Mouse (Mus musculus): ENCODE measurements around the gene Ccdc142.

Gene Ccdc142

DNA sequence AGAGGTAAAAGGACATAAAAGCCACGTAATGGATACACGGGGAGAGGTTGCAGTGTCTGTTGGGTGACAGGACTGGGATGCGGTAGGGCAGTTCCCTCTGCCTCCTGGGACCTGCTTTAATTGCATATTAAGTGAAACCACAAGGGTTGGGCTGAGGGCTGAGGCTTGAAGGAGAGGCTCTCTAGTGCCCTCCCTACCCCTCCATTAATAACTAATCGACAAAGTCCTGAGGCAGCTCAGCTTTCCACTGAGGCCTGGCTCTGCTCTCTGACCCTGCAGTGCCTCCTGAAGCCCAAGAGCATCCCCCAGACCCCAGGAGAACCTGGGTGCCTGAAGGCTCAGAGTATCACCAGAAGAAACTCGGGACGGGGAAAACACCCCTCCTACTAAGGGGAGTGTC lies 16.9 kb upstream of the Ccdc142 start:
- no peak for DNase-seq (ENCODE audit: low spot score)

DNA sequence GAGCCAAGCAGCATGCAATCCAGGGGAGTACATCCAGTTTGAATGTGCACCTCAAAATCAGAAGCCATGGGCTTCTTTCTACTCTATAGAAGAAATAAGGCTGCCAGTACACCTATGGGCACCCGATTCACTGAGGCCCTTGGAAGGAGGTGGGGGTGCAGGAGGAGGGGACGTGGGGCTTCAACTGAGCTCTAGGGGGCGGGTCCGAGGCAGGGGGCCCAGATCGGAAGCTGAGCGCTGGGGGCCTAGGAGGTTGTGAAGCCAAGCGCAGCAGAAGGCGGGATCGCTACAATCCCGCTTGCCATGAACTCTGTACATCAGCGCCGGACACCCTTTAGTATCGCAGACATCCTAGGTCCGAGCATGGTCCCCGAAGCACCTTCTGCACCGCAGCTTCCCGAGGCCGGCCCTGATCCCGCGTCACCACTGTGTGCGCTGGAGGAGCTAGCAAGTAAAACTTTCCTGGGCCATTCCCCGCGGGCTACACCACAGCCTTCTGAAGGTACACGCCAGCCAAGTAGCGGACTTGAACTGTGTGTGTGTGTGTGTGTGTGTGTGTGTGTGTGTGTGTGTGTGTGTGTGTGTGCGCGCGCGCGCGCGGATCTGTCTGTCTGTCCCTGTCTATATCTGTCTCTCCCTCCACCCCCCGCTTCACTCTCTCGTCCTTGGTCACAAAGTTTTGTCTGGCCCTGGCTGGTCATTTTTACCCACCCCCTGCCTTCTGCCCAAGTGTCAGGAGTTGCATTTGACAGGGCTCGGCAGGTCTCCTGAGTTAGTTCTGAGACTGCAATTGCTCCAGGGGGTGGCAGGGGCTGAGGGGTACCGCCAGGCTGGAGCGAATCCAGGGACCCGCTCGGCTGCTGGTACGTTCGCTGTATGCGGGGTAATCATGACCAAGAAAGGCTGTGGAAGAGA lies 15.0 kb upstream of the Ccdc142 start, which contains the start of gene Lbx2:
TSS of gene Lbx2 (plus strand) at position 247 of the 915 bp plus-strand sequence.
- no peak for DNase-seq (ENCODE audit: low spot score)

- DNase-seq (ENCODE audit: low spot score): peak; percentile 30
Measured at GRCm38 (mm10) chr6:83087205-83087925, 14.0 kb upstream of the Ccdc142 start.

GRCm38 (mm10) chr6:83087926-83088260 lies 13.5 kb upstream of the Ccdc142 start:
- no peak for DNase-seq (ENCODE audit: low spot score)

DNA sequence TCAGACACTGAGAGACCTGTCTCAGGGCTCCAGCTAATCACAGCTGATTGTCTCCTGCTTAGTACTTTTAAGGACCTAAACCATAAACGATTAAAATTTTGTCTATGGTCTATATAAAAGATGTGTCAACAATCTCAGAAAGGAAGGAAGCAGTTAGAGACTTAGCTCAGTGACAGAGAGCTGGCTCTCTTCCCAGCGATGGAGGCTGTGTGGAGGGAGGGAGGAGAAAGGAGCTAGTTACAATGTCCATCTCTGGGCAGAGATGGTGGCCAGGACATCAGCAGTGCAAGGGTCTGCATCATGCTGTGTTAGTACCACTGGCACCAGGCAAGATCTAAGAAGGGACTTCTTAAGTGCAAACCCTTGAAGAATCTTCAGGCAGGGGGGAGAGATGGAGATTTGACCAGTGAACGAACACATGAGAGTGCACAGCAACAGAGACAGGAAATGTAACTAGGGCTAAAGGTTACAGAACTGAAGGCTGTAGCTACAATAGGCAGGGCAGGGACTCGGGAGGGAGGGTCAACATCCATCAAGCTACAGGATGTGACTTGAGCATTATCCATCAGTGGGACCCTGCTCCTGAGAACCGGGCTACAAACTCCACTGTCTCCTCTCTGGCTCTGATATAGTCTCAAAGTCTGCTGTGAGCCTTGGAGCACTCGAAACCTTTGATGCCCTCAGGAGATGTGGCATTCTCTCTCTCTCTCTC lies 8.8 kb upstream of the Ccdc142 start:
- no peak for DNase-seq (ENCODE audit: low spot score)

GRCm38 (mm10) chr6:83095968-83096367 lies 5.4 kb upstream of the Ccdc142 start:
- DNase-seq (ENCODE audit: low spot score): no peak

GRCm38 (mm10) chr6:83098411-83098810 lies 3.0 kb upstream of the Ccdc142 start:
- DNase-seq (ENCODE audit: low spot score): no peak

GRCm38 (mm10) chr6:83101688-83102556 lies 521 bp downstream of the Ccdc142 start:
- DNase-seq (ENCODE audit: low spot score): no peak

- DNase-seq (ENCODE audit: low spot score): no peak
Measured at GRCm38 (mm10) chr6:83103130-83103650, 1.8 kb downstream of the Ccdc142 start.

DNA sequence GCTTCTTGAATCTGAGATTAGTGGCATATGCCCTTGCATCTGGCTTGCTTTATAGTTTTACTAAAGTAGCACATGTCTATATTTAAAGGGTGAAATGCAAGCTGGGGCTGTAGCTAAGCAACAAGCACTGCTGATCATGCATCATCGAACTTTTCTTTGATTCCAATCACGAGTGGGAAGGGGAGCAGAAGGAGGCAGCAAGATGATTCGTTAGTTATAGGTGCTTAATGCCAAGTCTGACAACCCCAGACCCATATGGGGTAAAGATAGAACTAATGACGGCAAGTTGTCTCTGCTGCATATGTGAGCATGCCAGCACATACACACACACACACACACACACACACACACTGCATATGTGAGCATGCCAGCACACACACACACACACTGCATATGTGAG lies 2.8 kb downstream of the Ccdc142 start:
- no peak for DNase-seq (ENCODE audit: low spot score)

DNA sequence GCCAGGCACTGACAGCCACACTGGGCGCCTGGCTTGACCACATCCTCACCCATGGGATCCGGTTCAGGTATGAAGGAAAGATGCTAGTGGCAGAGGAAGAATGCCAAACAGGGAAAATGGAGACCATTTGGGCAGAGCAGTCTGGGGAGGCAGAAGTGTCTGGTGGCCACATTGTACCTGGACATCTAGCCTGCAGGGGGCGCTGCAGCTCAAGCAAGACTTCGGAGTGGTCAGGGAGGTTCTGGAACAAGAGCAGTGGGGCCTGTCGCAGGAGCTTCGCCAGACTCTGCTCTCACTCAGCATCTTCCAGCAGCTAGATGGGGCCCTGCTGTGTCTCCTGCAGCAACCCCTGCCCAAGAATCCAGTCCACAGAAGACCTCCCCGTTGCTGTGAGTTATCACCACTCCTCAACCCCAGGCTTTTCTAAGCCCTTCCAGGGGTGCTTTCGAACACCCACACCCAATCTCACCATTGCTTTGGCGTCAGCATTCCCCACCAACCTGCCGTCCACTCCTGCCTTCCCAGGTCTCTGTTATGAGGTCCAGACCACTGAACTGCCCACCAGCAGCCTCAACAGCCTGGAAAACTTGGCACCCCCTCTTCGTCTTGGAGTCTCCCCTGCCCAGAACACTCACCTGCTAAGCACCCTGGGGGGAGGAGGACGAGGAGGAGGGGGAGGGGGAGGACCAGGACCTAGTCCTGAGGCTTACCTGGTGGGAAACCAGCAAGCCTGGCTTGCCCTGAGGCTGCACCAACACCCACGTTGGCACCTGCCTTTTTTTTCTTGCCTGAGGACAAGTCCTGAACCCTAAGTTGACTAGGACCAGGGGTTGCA lies 6.4 kb downstream of the Ccdc142 start:
- peak; percentile 70 for DNase-seq (ENCODE audit: low spot score)

GRCm38 (mm10) chr6:83108762-83109668 lies 7.6 kb downstream of the Ccdc142 start, which contains the start of gene Mrpl53:
Gene Mrpl53 (plus strand): TSS chr6:83109040.
- DNase-seq (ENCODE audit: low spot score): peak; percentile 75

DNA sequence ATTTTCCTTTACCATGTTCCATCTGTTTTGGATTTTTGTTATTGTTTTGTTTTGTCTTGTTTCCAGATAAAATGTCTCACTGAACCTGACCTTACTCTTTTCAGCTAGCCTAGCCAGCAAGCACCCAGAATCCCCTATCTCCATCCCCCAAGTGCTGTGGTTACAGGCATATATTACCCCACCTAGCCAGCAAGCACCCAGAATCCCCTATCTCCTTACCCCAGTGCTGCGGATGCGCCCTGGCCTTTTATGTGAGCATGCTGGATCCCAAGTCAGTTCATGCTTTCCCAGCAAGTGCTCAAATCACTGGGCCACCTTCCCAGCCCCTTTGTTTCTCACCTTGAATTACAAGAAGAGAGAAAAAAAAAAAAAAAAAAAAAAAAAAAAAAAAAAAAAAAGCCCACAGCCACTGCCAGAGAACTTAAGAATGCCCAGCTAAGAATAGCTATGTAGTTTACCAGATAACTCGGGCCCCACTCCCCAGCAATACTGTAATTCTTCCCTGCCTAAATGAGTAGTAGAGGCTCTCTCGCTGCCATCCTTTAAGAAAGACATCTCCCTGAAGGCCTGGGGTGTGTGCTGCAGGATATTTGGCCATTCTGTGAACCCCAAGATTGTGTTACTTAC lies 10.2 kb downstream of the Ccdc142 start:
- no peak for DNase-seq (ENCODE audit: low spot score)

- peak; percentile 96 for DNase-seq (ENCODE audit: low spot score)
Measured at GRCm38 (mm10) chr6:83115011-83115671, 13.7 kb downstream of the Ccdc142 start, which contains the start of gene Mogs. Gene Mogs (plus strand): TSS chr6:83115496.

DNA sequence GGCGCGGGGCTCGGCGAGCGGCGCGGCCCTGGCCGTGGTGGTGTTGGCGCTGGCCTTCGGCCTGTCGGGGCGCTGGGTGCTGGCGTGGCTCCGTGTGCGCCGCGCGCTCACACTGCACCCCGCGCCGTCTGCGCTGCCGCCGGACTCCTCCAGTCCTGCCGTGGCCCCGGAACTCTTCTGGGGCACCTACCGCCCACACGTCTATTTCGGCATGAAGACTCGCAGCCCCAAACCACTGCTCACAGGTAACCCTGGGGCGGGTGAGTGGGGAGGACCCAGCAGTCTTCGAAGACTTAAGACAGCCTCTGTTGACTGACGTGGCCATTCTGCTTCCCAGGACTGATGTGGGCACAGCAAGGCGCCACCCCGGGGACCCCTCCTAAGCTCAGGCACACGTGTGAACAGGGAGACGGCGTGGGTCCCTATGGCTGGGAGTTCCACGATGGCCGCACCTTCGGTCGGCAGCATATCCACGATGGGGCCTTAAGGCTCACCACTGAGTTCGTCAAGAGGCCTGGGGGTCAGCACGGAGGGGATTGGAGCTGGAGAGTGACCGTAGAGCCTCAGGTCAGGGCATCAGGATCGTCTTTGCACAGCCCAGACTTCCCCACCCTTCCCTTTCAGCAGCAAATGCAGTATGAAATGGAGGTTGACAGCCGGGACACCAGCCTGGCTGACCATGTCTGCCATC lies 14.4 kb downstream of the Ccdc142 start:
- DNase-seq (ENCODE audit: low spot score): no peak

DNA sequence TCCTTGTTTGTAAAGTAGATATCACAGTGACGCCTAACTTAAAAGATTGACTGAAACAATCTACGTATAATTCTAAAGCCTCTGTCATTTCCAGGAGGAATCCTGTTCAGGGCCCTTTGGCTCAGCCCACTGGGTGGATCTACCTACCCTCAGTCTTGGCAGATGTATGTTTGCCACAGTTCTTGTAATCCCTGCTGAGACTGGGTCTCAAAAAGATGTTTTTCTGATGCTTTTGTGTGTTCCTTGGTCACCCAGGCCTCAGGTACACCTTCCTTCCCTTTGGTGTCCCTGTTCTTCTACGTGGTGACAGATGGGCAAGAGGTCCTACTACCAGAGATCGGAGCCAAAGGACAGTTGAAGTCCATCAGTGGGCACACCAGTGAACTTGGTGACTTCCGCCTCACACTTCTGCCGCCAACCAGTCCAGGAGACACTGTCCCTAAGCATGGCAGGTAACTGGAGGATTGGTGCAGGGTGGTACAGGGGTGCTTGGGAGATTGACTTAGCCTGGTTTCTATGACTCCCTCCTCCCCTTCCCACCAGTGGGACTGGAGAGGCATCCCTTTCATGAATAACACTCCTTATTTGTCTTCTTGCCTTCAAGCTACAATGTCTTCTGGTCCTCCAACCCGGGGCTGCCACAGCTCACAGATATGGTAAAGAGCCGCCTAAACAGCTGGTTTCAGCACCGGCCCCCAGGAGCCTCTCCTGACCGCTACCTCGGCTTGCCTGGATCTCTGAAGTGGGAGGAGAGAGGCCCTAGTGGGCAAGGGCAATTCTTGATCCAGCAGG lies 15.2 kb downstream of the Ccdc142 start:
- DNase-seq (ENCODE audit: low spot score): no peak

DNA sequence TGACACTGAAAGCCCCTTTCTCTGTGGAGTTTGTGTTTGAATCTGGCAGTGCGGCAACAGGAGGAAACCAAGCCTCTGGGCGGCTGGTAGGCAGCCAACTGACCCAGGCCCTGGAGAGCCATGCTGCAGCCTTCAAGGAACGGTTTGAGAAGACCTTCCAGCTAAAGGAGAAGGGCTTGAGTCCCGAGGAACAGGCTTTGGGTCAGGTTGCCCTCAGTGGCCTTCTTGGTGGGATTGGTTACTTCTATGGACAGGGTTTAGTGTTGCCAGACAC lies 15.7 kb downstream of the Ccdc142 start:
- DNase-seq (ENCODE audit: low spot score): no peak
